Mouse (Mus musculus) ovary, adult 18-20 months (tissue): ENCODE measurements around the gene Enox1.

Experiments
- DNase-seq: peaks from one replicate; pipeline ENCODE4 v3.0.0; 2022; ENCODE audit warnings: low spot score, mixed read lengths

The Enox1 gene

DNA sequence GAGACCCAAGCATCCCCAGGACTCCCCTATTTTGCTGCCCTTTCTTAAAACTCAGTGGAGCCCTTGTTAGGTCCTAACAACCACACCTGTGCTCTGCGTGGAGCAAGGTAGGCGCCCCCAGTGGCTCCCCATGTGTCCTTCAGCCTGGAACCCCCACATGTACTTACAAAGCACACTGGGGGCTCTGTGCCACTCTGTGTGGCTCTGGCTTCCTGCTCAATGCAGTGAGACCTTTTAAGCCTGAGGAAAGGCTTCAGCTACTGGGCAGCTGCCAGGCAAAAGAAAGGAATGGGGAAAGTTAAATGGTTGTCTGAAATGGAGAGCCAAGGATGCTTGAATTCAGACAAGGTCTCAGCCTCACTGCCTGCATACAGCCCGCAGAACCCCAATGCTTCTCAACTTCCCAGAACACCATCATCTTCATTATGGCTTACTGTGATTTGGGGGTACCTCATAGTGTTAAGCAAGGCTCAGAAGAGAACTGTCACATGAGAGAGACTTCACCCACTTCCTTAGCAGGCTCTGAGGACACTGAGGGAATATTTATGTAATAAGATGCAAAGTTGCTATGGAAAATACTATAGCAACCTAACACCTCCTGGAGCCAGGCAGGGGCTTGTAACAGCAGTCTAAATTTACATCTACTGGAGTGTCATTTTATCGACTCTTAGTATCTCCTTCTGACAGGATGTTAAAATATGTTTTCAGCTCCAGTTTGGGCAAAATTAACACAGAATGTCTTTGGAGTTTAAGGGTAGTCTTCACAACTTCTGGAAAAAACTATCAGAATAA lies 465.1 kb downstream of the Enox1 start:
- no peak for DNase-seq

DNA sequence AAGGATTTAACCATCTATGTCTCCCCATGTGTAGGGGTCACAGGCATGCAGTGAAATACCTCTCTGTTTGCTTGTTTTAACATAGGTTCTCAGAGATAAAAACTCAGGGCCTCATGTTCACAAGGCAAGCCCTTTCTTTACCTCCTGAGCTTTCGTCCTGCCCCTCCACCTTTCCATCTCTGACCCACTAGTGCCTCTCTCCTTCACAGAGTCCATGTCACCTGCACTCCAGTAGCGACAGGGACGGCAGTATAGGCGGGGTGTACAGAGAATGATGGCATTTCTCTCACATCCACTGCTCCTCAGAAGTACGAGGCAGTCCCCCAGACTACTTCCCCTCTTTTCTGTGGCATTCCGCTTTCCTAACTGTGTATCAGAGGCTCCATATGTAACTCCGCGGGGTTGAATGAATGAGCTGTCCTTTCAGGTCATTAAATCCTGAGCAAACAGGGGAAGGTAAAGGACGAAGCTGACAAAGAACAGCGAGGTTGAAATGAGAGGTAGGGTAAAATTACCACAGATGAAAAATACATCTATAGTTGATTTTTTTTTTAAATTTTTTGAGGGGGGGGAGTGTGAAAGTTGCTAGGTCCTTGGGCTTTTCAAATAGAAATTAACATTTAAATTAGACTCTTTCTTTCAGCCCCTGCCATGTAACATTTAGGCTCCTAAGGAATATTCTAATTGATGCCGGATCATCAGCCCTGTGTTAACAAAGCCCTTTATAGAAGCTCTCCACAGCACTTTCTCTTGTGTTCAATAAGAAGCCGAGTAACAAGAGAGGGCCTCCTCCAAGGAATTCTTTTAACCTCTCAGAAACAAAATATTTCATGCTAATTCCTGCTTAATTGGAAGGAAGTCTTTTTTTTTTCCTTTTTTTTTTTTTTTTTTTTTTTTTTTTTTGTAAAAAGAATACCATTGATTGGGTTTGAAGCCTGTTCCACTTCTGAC lies 470.3 kb downstream of the Enox1 start:
- no peak for DNase-seq

DNA sequence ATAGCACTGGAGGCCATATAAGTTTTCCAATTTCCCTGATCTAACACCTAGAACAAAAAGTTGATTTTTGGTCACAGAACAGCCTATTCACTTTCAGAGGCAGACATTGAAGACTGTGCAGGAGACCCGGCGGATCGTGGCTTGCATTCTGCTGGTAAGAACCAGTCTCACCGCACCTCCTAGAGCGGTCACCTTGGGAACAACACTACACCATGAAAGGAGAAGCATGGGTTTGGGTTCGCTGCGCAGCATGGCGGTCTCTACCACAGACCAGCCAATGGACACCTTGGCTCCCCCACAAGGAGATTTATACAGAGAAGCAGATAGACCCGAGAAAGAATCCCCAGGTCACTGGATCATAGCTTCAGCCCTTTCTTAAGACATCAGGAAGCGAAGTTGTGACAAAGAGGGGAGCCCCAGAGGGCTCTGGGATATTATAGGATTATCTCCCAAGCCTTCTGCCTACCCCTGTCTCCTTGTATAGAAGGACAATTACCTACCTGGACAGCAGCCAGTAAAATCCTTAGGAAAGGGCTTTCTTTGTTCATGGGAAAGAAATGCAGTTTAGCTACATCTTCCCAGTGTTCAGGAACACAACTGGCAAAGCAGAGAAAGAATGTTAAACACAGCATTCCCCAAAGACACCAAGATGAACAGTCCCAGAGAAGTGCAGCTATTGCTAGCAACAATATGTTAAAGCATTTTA lies 476.1 kb downstream of the Enox1 start:
- no peak for DNase-seq

DNA sequence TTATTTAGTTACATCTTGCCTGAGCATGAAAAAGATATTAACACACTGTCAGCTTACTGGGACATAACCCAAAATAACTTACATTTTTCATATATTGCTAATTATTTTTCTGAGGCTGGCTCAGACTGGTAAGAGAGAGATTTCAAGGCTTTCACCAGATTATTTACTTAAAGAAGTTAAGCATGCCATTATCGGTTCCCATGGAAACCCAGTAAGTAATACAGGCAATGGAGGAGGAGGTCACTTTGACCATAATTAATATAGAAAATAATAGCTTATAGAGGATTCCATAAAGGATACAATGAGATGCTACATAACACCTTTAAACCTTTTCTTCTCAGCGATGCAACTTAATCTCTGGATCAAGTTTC lies 476.6 kb downstream of the Enox1 start:
- DNase-seq, result no peak

DNA sequence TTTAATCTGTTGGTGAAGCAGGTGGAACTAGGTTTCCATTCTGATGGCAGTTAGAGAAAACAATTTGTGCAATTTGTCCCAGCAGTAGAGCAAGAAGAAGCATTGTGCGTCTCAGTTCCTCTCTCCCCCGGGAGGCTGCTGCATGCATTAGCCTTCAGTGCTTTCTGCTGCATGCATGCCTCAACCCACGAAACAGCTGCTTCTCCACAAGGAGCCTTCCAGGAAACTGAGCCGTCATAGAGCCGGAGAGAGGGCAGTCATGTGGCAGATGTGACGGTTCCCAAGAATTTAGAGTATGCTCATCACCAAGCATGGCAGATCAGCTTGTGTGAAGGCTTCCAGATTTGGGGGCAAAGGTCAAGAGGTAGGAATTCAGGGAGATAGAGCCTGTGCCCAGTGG lies 480.4 kb downstream of the Enox1 start:
- DNase-seq, result no peak

DNA sequence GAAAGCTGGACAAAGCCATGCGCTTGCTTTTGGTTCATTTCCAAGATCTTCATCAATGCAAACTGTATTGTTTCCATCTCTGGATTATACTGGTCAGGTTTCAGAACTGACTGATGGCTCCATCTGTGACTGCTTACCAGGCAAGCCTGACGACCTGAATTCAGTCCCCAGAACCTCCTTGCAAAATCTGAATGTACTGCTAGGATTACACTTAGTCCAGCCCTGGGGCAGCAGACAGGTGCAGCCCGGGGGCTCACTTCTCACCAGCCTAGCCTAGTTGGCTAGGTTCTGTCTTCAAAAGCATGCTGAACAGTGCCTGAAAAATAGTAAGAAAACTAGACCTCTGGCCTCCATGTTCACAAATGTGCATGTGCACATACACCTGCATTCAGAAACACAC lies 481.6 kb downstream of the Enox1 start:
- DNase-seq, result no peak

DNA sequence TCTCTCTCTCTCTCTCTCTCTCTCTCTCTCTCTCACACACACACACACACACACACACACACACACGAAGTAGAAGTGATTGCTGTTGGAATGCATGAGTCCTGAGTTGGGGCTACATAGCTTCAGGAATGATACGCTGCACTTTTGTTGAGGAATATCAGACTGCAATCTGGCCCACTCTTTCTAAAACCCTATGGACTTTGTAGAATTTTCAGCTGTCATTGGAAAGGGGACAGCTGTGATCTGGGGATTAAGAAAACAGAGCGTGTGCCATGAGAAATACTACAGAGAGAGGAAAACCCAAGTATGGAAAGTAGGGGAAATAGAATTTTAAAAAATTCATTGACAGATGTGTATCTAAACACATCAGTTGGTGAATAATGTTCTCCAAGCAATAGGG lies 482.1 kb downstream of the Enox1 start:
- DNase-seq, result no peak

DNA sequence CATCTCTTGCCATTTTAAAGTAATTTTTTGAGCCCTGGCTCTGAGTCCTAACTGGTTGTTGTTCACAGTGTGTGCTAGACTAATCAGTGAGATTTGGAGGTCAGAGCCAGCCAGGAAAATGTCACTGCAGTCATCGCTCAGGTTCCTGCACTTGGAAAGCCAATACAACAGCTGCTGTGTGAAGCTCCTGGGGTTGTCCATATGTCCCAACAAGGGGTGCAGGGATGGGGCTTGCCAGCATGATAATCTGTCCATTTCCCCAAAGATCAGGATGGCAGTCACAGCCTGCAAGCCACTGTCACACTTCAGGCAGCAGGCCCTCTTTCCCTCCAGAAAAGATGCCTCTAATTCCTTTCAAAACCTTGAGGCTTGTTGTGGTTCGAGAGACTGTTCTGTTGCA lies 483.0 kb downstream of the Enox1 start:
- no peak for DNase-seq

DNA sequence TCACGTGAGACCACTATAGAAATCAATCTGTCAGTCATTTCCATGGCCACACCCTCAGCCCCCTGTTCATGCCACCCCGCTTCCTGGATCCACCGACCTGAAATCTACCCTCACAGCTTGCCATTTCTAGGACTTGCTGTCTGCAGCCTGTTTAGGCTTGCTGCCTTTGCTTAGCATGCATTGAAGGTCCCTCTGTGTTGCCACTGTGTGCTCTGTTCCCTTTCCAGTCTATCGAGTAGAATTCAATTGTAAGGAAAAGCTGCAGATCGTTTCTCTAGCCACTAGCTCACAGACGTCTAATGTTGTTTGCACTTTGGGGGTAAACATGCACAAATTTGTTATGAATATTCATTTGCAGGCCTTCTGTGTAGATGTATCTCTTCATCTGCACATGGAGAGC lies 485.8 kb downstream of the Enox1 start:
- DNase-seq, result no peak

DNA sequence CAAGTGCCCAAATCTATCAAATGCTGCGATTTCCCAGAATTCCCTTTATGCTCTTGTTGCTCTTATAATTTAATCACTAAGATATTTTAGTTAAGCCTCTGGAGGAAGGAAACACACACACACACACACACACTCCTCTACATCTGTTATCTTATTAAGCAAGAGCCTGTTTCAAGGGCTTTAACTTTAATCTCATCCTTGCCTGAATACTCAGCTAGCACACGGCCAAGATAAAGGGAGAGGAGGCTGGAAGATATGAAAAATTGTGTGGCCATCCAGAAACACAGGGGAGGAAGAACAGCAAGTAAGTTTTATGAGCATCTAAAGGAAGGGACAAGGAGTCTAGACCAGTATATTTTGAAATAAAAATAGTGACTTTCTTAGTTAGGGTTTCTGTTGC lies 489.6 kb downstream of the Enox1 start:
- no peak for DNase-seq

DNA sequence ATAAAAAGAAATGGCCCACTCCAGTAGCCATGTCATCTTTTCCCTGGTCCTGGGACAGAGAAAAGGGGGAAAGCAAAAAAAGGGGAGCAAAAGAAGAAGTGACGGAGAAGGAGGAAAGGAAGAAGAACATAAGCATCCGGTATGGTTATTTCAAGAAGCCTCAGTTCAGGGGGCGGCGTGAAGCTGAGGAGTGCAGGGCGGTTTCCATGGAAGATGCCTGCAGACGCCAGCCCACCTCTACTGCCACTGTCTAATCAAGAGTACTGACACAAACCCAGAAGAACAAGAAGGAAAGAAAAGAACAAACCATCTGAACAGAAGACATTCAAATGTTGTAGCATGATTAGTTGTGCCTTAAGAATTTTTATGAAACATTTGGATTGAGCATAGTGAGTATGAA lies 490.5 kb downstream of the Enox1 start:
- no peak for DNase-seq

DNA sequence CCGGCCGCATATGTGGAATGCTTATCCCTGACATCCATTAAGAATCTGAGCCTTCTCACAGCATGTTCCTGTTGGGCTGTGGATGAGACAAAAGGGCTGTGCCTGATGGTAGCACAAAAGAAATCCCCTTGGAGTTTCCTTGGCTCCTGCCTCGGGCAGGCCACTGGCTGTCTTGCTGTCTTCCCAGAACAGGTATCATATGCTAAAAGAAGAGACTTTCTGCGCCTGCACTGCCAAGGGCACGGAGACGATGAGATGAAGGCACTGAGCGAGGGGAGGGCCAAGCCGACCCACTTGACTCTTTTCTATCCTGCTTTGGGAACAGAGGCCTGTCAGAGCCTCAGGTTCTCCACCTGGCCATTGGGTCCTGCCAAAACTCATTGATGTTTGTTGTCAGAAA lies 491.7 kb downstream of the Enox1 start:
- DNase-seq, result no peak

DNA sequence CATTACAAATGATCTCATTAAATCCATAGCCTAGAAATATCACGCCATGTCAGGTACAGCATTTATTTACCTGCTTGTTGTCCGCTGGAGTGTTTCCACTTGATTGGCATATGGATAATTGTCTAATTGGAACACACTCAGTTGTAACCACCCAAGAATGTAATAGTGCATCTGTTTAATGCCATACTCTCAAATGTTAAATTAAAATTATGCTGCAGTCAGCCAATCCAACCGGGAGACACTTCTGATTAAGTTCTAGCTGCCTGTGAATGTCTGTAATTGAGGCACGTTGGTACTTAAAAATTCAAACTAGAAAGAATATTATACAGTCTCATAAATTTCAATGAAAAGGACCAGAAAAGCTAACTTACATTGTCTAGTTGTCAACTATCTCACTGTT lies 502.2 kb downstream of the Enox1 start:
- no peak for DNase-seq

DNA sequence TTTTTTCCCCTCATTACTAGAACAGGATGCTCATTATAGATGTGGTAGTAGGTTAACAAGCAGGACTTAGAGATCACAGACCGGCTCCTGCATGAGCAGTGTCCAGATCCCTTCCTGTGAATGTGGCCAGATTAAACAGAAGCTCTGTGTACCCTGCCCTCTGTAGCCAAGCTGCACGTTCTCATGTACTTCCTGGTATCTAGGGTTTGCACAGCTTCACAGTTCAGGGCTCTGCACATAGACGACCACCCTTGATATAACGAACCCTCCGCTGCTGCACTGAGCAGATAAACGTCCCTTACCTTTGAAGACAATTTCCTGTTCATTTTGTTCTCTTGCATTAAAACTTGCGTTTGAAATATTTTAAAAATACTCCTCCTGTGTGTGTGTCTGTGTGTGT lies 505.7 kb downstream of the Enox1 start:
- DNase-seq, result no peak

DNA sequence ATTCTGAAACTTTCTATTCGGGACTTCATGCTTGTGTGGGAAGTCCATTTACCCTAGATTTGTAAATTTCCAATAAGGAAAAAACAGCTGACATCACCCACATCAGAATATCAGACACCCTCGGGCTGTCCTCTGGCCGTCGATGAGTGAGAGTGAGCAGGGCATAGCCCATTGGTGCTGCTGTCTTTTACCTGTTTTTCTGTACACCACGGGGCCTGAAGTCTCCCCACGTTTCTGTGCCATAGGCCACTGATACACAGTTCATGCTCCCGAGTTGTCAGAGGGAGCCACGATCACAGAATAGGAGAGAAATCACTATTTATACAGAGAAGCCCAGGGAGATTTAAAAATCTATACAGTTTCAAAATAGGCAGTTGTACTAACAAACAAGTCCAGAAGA lies 506.4 kb downstream of the Enox1 start:
- no peak for DNase-seq

DNA sequence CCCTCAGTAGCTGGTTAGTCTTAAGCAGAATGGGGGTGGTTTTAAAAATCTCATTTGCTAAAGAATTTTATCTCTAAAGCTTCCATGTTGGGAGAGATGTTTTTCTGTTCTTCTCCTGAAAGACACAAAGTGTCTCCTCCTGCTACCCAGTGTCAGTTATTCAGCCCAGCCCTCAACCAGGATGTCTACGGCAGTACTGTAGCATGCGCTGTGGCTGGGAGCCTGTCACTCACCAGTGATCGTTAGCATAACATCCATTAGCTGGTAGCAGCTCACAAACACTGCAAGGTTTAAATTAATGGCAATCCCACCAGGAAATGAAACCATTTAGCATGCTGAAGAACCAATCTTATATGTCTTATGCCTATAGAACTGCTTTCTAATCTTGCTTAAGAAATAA lies 511.5 kb downstream of the Enox1 start:
- no peak for DNase-seq

DNA sequence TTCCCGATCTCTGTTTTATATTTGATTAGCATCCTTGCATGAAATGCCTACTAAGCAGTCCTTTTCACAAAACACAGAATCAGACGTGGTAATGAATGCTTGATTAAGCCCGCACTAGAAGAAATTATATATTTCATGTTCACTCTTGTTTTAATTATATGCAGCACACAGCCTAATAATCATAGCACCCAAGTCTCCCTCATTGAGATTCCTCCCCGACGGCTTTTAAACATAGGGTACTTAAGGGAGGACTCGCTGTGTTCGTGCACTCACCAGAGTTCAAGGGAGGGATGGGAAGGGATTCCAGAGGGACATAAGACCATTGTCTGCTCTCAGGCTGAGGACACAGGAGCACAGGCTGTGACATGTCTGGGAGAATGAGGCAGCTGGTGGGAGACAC lies 512.9 kb downstream of the Enox1 start:
- no peak for DNase-seq

DNA sequence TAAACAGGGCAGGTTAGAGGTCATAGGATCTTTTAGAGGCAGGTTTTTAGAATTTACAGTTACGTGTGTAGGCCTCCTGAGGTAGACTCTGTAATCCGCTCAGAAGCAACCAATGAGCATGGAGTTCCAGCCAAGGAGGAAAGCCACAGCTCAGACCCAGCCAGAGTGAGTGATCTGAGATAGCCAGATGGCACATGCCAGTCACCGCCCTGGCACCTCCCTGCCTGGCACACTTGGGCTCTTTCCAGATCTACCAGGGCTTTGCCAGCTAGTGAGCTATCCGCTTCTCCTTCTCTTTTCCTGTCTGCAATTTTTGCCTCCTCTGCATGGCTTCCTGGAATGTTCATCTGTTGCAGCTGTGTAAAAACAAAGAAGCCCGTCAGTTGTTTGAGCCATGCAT lies 514.4 kb downstream of the Enox1 start:
- DNase-seq, result no peak

DNA sequence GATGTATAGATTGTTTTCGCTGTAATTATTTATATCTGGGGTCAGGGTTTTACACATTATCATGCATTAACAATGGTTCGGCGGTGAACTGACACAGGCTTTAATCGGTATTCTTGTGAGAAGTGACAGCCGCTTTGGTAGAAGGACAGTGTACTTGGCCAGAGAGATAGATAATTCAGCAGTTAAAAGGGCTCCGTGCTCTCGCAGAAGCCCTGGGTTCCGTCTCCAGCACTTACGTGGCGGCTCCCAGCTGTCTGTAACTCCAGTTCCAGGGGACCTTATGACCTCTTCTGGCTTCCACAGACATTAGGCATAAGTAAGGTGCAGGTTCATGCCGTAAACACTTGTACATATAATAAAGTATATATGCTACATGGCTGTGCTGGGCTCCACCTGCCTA lies 515.4 kb downstream of the Enox1 start:
- no peak for DNase-seq

DNA sequence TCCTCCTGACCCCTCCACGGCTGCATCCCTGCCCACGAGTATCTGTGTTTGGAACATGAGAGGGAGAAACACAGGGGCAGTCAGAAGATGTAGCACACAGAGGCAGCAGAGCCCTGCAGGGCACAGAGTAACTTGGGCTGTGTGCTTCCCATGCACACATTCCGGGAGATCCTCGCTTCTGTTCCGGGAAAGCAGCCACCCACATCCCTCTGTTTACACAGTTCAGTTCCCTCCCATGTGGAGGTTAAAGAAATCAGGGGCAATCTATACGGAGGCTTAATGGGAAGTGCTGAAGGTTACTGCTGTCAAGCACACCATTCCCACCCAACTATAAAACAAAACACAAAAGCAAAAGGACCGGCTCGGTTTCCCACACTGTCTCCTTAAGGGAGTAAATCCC lies 516.6 kb downstream of the Enox1 start:
- DNase-seq, result no peak

DNA sequence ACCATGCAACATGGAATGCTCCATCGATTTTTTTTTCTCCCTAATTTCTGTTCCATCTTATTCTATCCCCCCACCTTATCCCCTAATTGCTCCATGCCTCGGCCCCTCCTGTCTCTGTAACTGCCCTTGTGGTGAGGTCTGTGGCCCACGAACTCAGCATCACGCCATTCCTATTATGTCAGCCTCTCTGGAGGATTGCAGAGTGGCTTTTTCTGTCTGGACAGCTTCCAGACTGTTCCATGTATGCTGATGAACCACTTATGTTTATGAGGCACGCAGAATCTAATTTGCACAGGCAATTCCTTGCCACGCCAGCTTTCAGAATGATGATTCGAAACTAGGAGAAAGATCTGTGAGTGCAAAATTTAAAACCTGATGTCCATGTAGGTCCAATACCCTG lies 521.4 kb downstream of the Enox1 start:
- no peak for DNase-seq

DNA sequence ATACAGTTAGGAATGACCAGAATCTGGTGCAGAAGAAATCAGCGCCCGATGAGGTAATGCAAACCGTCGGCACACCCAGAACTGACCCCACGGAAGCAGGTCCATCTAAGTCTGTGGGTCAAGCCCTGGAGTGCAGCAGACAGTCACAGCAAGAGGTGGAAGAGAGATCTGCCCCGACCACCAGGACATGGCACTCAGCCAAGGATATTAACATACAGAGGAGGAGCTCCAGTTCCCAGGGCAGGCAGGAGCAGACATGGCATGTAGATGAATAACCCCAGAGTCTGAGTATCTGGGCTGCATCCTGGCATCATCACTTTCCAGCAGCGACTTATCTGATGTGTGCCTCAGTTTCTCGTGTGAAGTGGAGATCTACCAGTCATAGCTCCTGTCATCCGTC lies 523.3 kb downstream of the Enox1 start:
- DNase-seq, result no peak
